ENCODE assay signal across 15 mouse cellular contexts in genomic region chr6:34906661-34907060, GRCm38 (mm10). TPM values are rescaled to one million over a fixed set of nuclear protein-coding genes. Genes with fewer than 3 reads are reported as not detected.
DNase-seq lines count a peak whose midpoint lies in the region; ATAC-seq and TF ChIP-seq lines count a peak whose summit lies in the region.
"Had no signal": no experiment of that assay in that cellular context is flagged by ENCODE, and none has a peak within 500 bp of the region (broad histone marks: within the 10 kb centered on the region; RNA-seq: fewer than 3 reads in every experiment).

No protein-coding gene starts in this region.

- H3K27ac ChIP-seq in bone marrow macrophage, adult 2 months (ENCODE audit: insufficient read depth, low read depth, low read length), result peak overlapping the region; percentile 97
- no peak overlapping the region for H3K27ac ChIP-seq in forebrain, embryonic 10.5 days
- H3K27ac ChIP-seq in forebrain, embryonic 15.5 days (replicated peaks), result no peak overlapping the region
- H3K27ac ChIP-seq: embryonic facial prominence, embryonic 13.5 days; hindbrain, embryonic 12.5 days; limb, embryonic 10.5 days; midbrain, embryonic 10.5 days; neural tube, embryonic 13.5 days; stomach, postnatal 0 days had no signal

- no peak overlapping the region for H3K4me2 ChIP-seq in forebrain, embryonic 15.5 days (replicated peaks)
- H3K4me2 ChIP-seq: embryonic facial prominence, embryonic 13.5 days; hindbrain, embryonic 12.5 days; neural tube, embryonic 13.5 days had no signal

- peak overlapping the region; percentile 34 for H3K4me3 ChIP-seq in bone marrow macrophage, adult 2 months (ENCODE audit: insufficient read depth, low read length)
- H3K4me3 ChIP-seq in forebrain, embryonic 10.5 days, result no peak overlapping the region
- no peak overlapping the region for H3K4me3 ChIP-seq in forebrain, embryonic 15.5 days
- H3K4me3 ChIP-seq: embryonic facial prominence, embryonic 13.5 days; hindbrain, embryonic 12.5 days; limb, embryonic 10.5 days; midbrain, embryonic 10.5 days; neural tube, embryonic 13.5 days had no signal

- H3K9ac ChIP-seq in forebrain, embryonic 15.5 days (replicated peaks), result no peak overlapping the region
- H3K9ac ChIP-seq: embryonic facial prominence, embryonic 13.5 days; hindbrain, embryonic 12.5 days; neural tube, embryonic 13.5 days had no signal

- peak; percentile 91 for DNase-seq in kidney, adult 11 months
- no peak for DNase-seq in kidney, postnatal 4 days
- DNase-seq in adipocyte (ENCODE audit: low spot score), result peak; percentile 77
- peak; percentile 71 to 92 for DNase-seq in kidney, postnatal 36 days
- DNase-seq in forebrain, embryonic 10.5 days (ENCODE audit: extremely low spot score, low spot score), result no peak
- DNase-seq: cerebellum, adult 18-20 months; right cerebral cortex, postnatal 25 days had no signal

- H3K4me1 ChIP-seq in bone marrow macrophage, adult 2 months (ENCODE audit: control insufficient read depth, insufficient read depth, low read length), result peaks cover 58% of the 10 kb centered on the region
- peaks cover 31% of the 10 kb centered on the region for H3K4me1 ChIP-seq in forebrain, embryonic 10.5 days
- H3K4me1 ChIP-seq in forebrain, embryonic 15.5 days, result peaks cover 11% of the 10 kb centered on the region

- no peak for TF ChIP-seq POLR2A in bone marrow macrophage, adult 2 months (IDR thresholded peaks at IDR 0.05; ENCODE audit: borderline replicate concordance, low read depth, low read length)

- no peaks in the 10 kb centered on the region for H3K27me3 ChIP-seq in forebrain, embryonic 10.5 days (ENCODE audit: poor library complexity, severe bottlenecking)
- H3K27me3 ChIP-seq in forebrain, embryonic 15.5 days, result no peaks in the 10 kb centered on the region
- H3K27me3 ChIP-seq: embryonic facial prominence, embryonic 13.5 days; hindbrain, embryonic 12.5 days; neural tube, embryonic 13.5 days had no signal

- 92% methylated on average over 4 of the region's 4 CpGs for WGBS in forebrain, embryonic 10.5 days
- 90% methylated on average over 4 of the region's 4 CpGs for WGBS in forebrain, embryonic 15.5 days

- ATAC-seq in forebrain, embryonic 15.5 days (replicated peaks), result no peak

- H3K36me3 ChIP-seq in forebrain, embryonic 10.5 days (replicated peaks), result peaks cover 73% of the 10 kb centered on the region
- peaks cover 16% of the 10 kb centered on the region; the same call in 1 of the 2 replicates for H3K36me3 ChIP-seq in forebrain, embryonic 15.5 days

- H3K9me3 ChIP-seq in forebrain, embryonic 10.5 days, result no peaks in the 10 kb centered on the region
- no peaks in the 10 kb centered on the region for H3K9me3 ChIP-seq in forebrain, embryonic 15.5 days
- H3K9me3 ChIP-seq: embryonic facial prominence, embryonic 13.5 days; hindbrain, embryonic 12.5 days; limb, embryonic 10.5 days; midbrain, embryonic 10.5 days; neural tube, embryonic 13.5 days had no signal

- TF ChIP-seq CTCF in bone marrow macrophage, adult 2 months (IDR thresholded peaks at IDR 0.05; ENCODE audit: low read depth, low read length), result no peak

RNA-seq across cellular contexts. Expression of gene Wdr91, which starts 4.0 kb away (rescaled TPM):
- 85.3 and 90.3 TPM in 2 replicates for polyA plus RNA-seq in bone marrow macrophage, adult 2 months (2012; ENCODE audit: insufficient read depth, insufficient read length, missing spikeins)
- polyA plus RNA-seq in forebrain, embryonic 10.5 days (2016; fragmentation: Nextera tagmentation; extraction: Ambion mirVana), result 12.0 TPM in 2 replicates
- 11.2 and 12.4 TPM in 2 replicates for polyA plus RNA-seq in forebrain, embryonic 15.5 days (2015; fragmentation: Nextera tagmentation; extraction: Ambion mirVana)

RNA-seq across cellular contexts. Expression of gene Stra8, which starts 13.3 kb away (rescaled TPM):
- not detected in 2 replicates for polyA plus RNA-seq in bone marrow macrophage, adult 2 months (2012; ENCODE audit: insufficient read depth, insufficient read length, missing spikeins)
- not detected in 2 replicates for polyA plus RNA-seq in forebrain, embryonic 10.5 days (2016; fragmentation: Nextera tagmentation; extraction: Ambion mirVana)
- not detected in 2 replicates for polyA plus RNA-seq in forebrain, embryonic 15.5 days (2015; fragmentation: Nextera tagmentation; extraction: Ambion mirVana)
- polyA plus RNA-seq: embryonic facial prominence, embryonic 13.5 days; hindbrain, embryonic 12.5 days; limb, embryonic 10.5 days; midbrain, embryonic 10.5 days; neural tube, embryonic 13.5 days had no signal

RNA-seq across cellular contexts. Expression of gene Cyren, which starts 28.8 kb away (rescaled TPM):
- polyA plus RNA-seq in bone marrow macrophage, adult 2 months (2012; ENCODE audit: insufficient read depth, insufficient read length, missing spikeins), result 10.6 and 11.6 TPM in 2 replicates
- 17.5 and 18.7 TPM in 2 replicates for polyA plus RNA-seq in forebrain, embryonic 10.5 days (2016; fragmentation: Nextera tagmentation; extraction: Ambion mirVana)
- polyA plus RNA-seq in forebrain, embryonic 15.5 days (2015; fragmentation: Nextera tagmentation; extraction: Ambion mirVana), result 11.4 and 13.7 TPM in 2 replicates

RNA-seq across cellular contexts. Expression of gene Tmem140, which starts 43.7 kb away (rescaled TPM):
- polyA plus RNA-seq in bone marrow macrophage, adult 2 months (2012; ENCODE audit: insufficient read depth, insufficient read length, missing spikeins), result 74.9 and 86.3 TPM in 2 replicates
- polyA plus RNA-seq in forebrain, embryonic 10.5 days (2016; fragmentation: Nextera tagmentation; extraction: Ambion mirVana), result 1.7 and 2.2 TPM in 2 replicates
- polyA plus RNA-seq in forebrain, embryonic 15.5 days (2015; fragmentation: Nextera tagmentation; extraction: Ambion mirVana), result 1.3 and 1.6 TPM in 2 replicates

Comparison
In these comparisons a context has a peak if more than half of its experiments do, and no peak if none do; other contexts are left out.
1. DNase-seq: peak in kidney, adult 11 months (single experiment), adipocyte (single experiment) and kidney, postnatal 36 days (2 of 2); none in kidney, postnatal 4 days (0 of 2) and forebrain, embryonic 10.5 days (single experiment).